Mouse (Mus musculus): ENCODE data around the gene H3f3b.

- TF ChIP-seq CTCF (IDR thresholded peaks at IDR 0.05; ENCODE audit: control insufficient read depth, insufficient read depth, low read length) (no peak), POLR2A (IDR thresholded peaks at IDR 0.05; ENCODE audit: borderline replicate concordance, control insufficient read depth, low read depth, low read length) (no peak)
Measured at GRCm38 (mm10) chr11:116040593-116040992, 12.8 kb upstream of the H3f3b start.

All from bone marrow, adult 2 months (tissue).